Mouse (Mus musculus): ENCODE measurements around the gene Gm20388. TPM values are rescaled to one million over a fixed set of nuclear protein-coding genes. Genes with fewer than 3 reads are reported as not detected.

Gm20388 gene
- total and polyA plus RNA-seq, 2 experiments from 2014 or later = 51.3 TPM; not detected in 1

GRCm38 (mm10) chr8:122451161-122451703, 2540.6 kb downstream of the Gm20388 start:
- H3K4me1 ChIP-seq (ENCODE audit: insufficient read depth) = no peaks in the 10 kb centered on the region
- H3K4me3 ChIP-seq (ENCODE audit: low read depth, low read length) = no peak overlapping the region
- H3K9ac ChIP-seq = no peak overlapping the region
- no peak overlapping the region for H3K27ac ChIP-seq (ENCODE audit: low read depth, low read length)
- no peak for ATAC-seq
- H3K4me2 ChIP-seq (ENCODE audit: low read depth) = no peak overlapping the region
- no peaks in the 10 kb centered on the region for H3K9me3 ChIP-seq (ENCODE audit: low read length)
- DNase-seq = no peak
- no peaks in the 10 kb centered on the region for H3K36me3 ChIP-seq (ENCODE audit: insufficient read depth)
- TF ChIP-seq CTCF (IDR thresholded peaks at IDR 0.05; ENCODE audit: low read depth) = no peak
- no peaks in the 10 kb centered on the region for H3K27me3 ChIP-seq (ENCODE audit: insufficient read depth, low read length)
- 82% methylated on average over 7 of the region's 7 CpGs for WGBS

GRCm38 (mm10) chr8:122452154-122452553, 2541.5 kb downstream of the Gm20388 start:
- WGBS = 86% methylated on average over 10 of the region's 10 CpGs
- no peaks in the 10 kb centered on the region for H3K36me3 ChIP-seq (ENCODE audit: insufficient read depth)
- no peaks in the 10 kb centered on the region for H3K4me1 ChIP-seq (ENCODE audit: insufficient read depth)
- no peak overlapping the region for H3K9ac ChIP-seq
- no peak overlapping the region for H3K27ac ChIP-seq (ENCODE audit: low read depth, low read length)
- no peaks in the 10 kb centered on the region for H3K27me3 ChIP-seq (ENCODE audit: insufficient read depth, low read length)
- no peak overlapping the region for H3K4me3 ChIP-seq (ENCODE audit: low read depth, low read length)
- no peak overlapping the region for H3K4me2 ChIP-seq (ENCODE audit: low read depth)
- ATAC-seq (no peak), DNase-seq (no peak)
- no peaks in the 10 kb centered on the region for H3K9me3 ChIP-seq (ENCODE audit: low read length)
- no peak for TF ChIP-seq CTCF (IDR thresholded peaks at IDR 0.05; ENCODE audit: low read depth)

GRCm38 (mm10) chr8:122454409-122454808, 2543.8 kb downstream of the Gm20388 start:
- ATAC-seq = no peak
- H3K36me3 ChIP-seq (ENCODE audit: insufficient read depth) = no peaks in the 10 kb centered on the region
- H3K4me2 ChIP-seq (ENCODE audit: low read depth) = no peak overlapping the region
- no peak overlapping the region for H3K27ac ChIP-seq (ENCODE audit: low read depth, low read length)
- H3K9ac ChIP-seq = no peak overlapping the region
- TF ChIP-seq CTCF (IDR thresholded peaks at IDR 0.05; ENCODE audit: low read depth) = no peak
- H3K4me3 ChIP-seq (ENCODE audit: low read depth, low read length) = no peak overlapping the region
- peaks cover under 1% of the 10 kb centered on the region; the same call in 1 of the 2 replicates for H3K27me3 ChIP-seq (ENCODE audit: insufficient read depth, low read length)
- H3K4me1 ChIP-seq (ENCODE audit: insufficient read depth) = no peaks in the 10 kb centered on the region
- H3K9me3 ChIP-seq (ENCODE audit: low read length) = no peaks in the 10 kb centered on the region
- WGBS = 87% methylated on average over 6 of the region's 6 CpGs
- no peak for DNase-seq

- Histone ChIP-seq H3K27ac (ENCODE audit: low read depth, low read length) (no peak overlapping the region), H3K9me3 (ENCODE audit: low read length) (no peaks in the 10 kb centered on the region), H3K4me2 (ENCODE audit: low read depth) (no peak overlapping the region), H3K9ac (no peak overlapping the region), H3K4me1 (ENCODE audit: insufficient read depth) (no peaks in the 10 kb centered on the region), H3K4me3 (ENCODE audit: low read depth, low read length) (no peak overlapping the region), H3K36me3 (ENCODE audit: insufficient read depth) (no peaks in the 10 kb centered on the region), H3K27me3 (ENCODE audit: insufficient read depth, low read length) (peaks cover 28% of the 10 kb centered on the region)
- WGBS = 76% methylated on average over 11 of the region's 11 CpGs
- no peak for TF ChIP-seq CTCF (IDR thresholded peaks at IDR 0.05; ENCODE audit: low read depth)
- ATAC-seq = no peak
- DNase-seq = no peak
Measured at GRCm38 (mm10) chr8:122457171-122457570, 2546.5 kb downstream of the Gm20388 start.

- no peak overlapping the region for H3K4me3 ChIP-seq (ENCODE audit: low read depth, low read length)
Measured at GRCm38 (mm10) chr8:122459218-122459900, 2548.7 kb downstream of the Gm20388 start.

GRCm38 (mm10) chr8:122459990-122460389, 2549.3 kb downstream of the Gm20388 start:
- H3K27me3 ChIP-seq (ENCODE audit: insufficient read depth, low read length) = peaks cover 28% of the 10 kb centered on the region
- H3K9me3 ChIP-seq (ENCODE audit: low read length) = no peaks in the 10 kb centered on the region
- no peaks in the 10 kb centered on the region for H3K4me1 ChIP-seq (ENCODE audit: insufficient read depth)
- no peak for ATAC-seq
- no peak overlapping the region for H3K9ac ChIP-seq
- no peak for DNase-seq
- WGBS = 27% methylated on average over 7 of the region's 7 CpGs
- H3K36me3 ChIP-seq (ENCODE audit: insufficient read depth) = no peaks in the 10 kb centered on the region
- H3K4me2 ChIP-seq (ENCODE audit: low read depth) = peak overlapping the region; percentile 59
- H3K4me3 ChIP-seq (ENCODE audit: low read depth, low read length) = peak overlapping the region; percentile 32; the same call in 1 of the 2 replicates
- no peak for TF ChIP-seq CTCF (IDR thresholded peaks at IDR 0.05; ENCODE audit: low read depth)
- H3K27ac ChIP-seq (ENCODE audit: low read depth, low read length) = no peak overlapping the region

More at GRCm38 (mm10) chr8:122459218-122459900, 2548.7 kb downstream of the Gm20388 start:
- no peaks in the 10 kb centered on the region for H3K9me3 ChIP-seq (ENCODE audit: low read length)
- DNase-seq = no peak
- 56% methylated on average over 6 of the region's 6 CpGs for WGBS
- H3K4me2 ChIP-seq (ENCODE audit: low read depth) = no peak overlapping the region
- ATAC-seq = no peak
- H3K27ac ChIP-seq (ENCODE audit: low read depth, low read length) = no peak overlapping the region
- H3K4me1 ChIP-seq (ENCODE audit: insufficient read depth) = no peaks in the 10 kb centered on the region
- H3K36me3 ChIP-seq (ENCODE audit: insufficient read depth) = no peaks in the 10 kb centered on the region
- H3K9ac ChIP-seq = no peak overlapping the region
- peak; percentile 44; the same call in 1 of the 2 replicates for TF ChIP-seq CTCF (IDR thresholded peaks at IDR 0.05; ENCODE audit: low read depth)
- H3K27me3 ChIP-seq (ENCODE audit: insufficient read depth, low read length) = peaks cover 28% of the 10 kb centered on the region

Measured in forebrain, postnatal 0 days (tissue).